Mouse (Mus musculus): ENCODE results near the gene Ndufab1. TPM values are rescaled to one million over a fixed set of nuclear protein-coding genes. Genes with fewer than 3 reads are reported as not detected.

Gene Ndufab1
- total RNA-seq, 2 experiments from 2014 or later: 638 to 657 TPM

GRCm38 (mm10) chr7:122079798-122080554 lies 21.7 kb downstream of the Ndufab1 start:
- no peak for DNase-seq
- intact Hi-C loops (cut with DNase I): loop anchor here (5.0 kb wide), 1 partner anchor 1423 kb away; no protein-coding TSS in a partner anchor

GRCm38 (mm10) chr7:122074374-122074773 lies 27.3 kb downstream of the Ndufab1 start:
- no peak for DNase-seq
- intact Hi-C loops (cut with DNase I): no loop called here

- no peak for DNase-seq
- intact Hi-C loops (cut with DNase I): loop anchor here (5.0 kb wide), 1 partner anchor 85 kb away; the partner anchor contains the start of gene Cog7
Measured at GRCm38 (mm10) chr7:122067517-122068381, 33.9 kb downstream of the Ndufab1 start.

GRCm38 (mm10) chr7:122066945-122067516 lies 34.7 kb downstream of the Ndufab1 start, which contains the start of the genes Ubfd1 and Ears2:
Gene Ubfd1 (plus strand): TSS chr7:122067175.
Gene Ears2 (minus strand): TSS chr7:122067263.
- peak; percentile 92 to 96 for DNase-seq
- intact Hi-C loops (cut with DNase I): loop anchor here (5.0 kb wide), 1 partner anchor 85 kb away; the partner anchor contains the start of gene Cog7

GRCm38 (mm10) chr7:122066102-122066944 lies 35.4 kb downstream of the Ndufab1 start:
- DNase-seq: no peak
- intact Hi-C loops (cut with DNase I): loop anchor here (5.0 kb wide), 1 partner anchor 84 kb away; the partner anchor contains the start of gene Cog7

- intact Hi-C loops (cut with DNase I): loop anchor here (5.0 kb wide), 1 partner anchor 83 kb away; the partner anchor contains the start of gene Cog7
- no peak for DNase-seq
Measured at GRCm38 (mm10) chr7:122065656-122066055, 36.0 kb downstream of the Ndufab1 start.

GRCm38 (mm10) chr7:122056633-122057032 lies 45.1 kb downstream of the Ndufab1 start:
- intact Hi-C loops (cut with DNase I): no loop called here
- no peak for DNase-seq

GRCm38 (mm10) chr7:122050834-122051233 lies 50.9 kb downstream of the Ndufab1 start:
- DNase-seq: no peak
- intact Hi-C loops (cut with DNase I): no loop called here

GRCm38 (mm10) chr7:122048191-122048590 lies 53.5 kb downstream of the Ndufab1 start:
- intact Hi-C loops (cut with DNase I): no loop called here

GRCm38 (mm10) chr7:122046813-122047212 lies 54.9 kb downstream of the Ndufab1 start:
- DNase-seq: no peak
- intact Hi-C loops (cut with DNase I): no loop called here

More at GRCm38 (mm10) chr7:122048191-122048590, 53.5 kb downstream of the Ndufab1 start:
- DNase-seq: no peak

GRCm38 (mm10) chr7:122045711-122046110 lies 56.0 kb downstream of the Ndufab1 start:
- DNase-seq: no peak
- intact Hi-C loops (cut with DNase I): no loop called here

GRCm38 (mm10) chr7:122045181-122045634 lies 56.5 kb downstream of the Ndufab1 start:
- DNase-seq: peak in 1 of 2 experiments; percentile 20
- intact Hi-C loops (cut with DNase I): no loop called here

GRCm38 (mm10) chr7:122044106-122044505 lies 57.6 kb downstream of the Ndufab1 start:
- DNase-seq: no peak
- intact Hi-C loops (cut with DNase I): no loop called here

Other genes starting within 250 kb of the Ndufab1 start
- not detected for gene Scnn1b, start 236.8 kb downstream of the Ndufab1 start, total RNA-seq (2021)
- gene Cog7, start 120.2 kb downstream of the Ndufab1 start, total RNA-seq (2021): 10 to 100 TPM in 1 of 2 experiments, 1 to 10 TPM in 1; 9.4 to 11.1 TPM
- 10 to 100 TPM; 12.9 to 14.0 TPM for gene Gga2, start 80.7 kb downstream of the Ndufab1 start, total RNA-seq (2021)
- gene Ubfd1, start 34.7 kb downstream of the Ndufab1 start, total RNA-seq (2021): 10 to 100 TPM; 20.2 to 21.3 TPM
- gene Ears2, start 34.6 kb downstream of the Ndufab1 start, total RNA-seq (2021): 1 to 10 TPM; 6.8 to 7.0 TPM
- gene Palb2, start 31.1 kb upstream of the Ndufab1 start, total RNA-seq (2021): under 1 TPM; 0.23 to 0.39 TPM
- gene Dctn5, start 31.2 kb upstream of the Ndufab1 start, total RNA-seq (2021): 10 to 100 TPM; 15.1 to 16.6 TPM
- gene Plk1, start 57.6 kb upstream of the Ndufab1 start, total RNA-seq (2021): under 1 TPM; 0.44 to 0.54 TPM
- gene Ern2, start 84.3 kb upstream of the Ndufab1 start, total RNA-seq (2021): not detected
- gene Chp2, start 117.6 kb upstream of the Ndufab1 start, total RNA-seq (2021): 1 to 10 TPM; 4.5 to 5.3 TPM
- 1 to 10 TPM; 1.4 to 1.8 TPM for gene Prkcb, start 186.9 kb upstream of the Ndufab1 start, total RNA-seq (2021)

All from gastrocnemius, postnatal 36 days (tissue).